Mouse (Mus musculus): Measurements from ENCODE around the gene Mgll. TPM values are rescaled to one million over a fixed set of nuclear protein-coding genes. Genes with fewer than 3 reads are reported as not detected.

Mgll gene
- polyA plus RNA-seq, 1 experiment from 2014 or later, result 52.6 TPM

GRCm38 (mm10) chr6:88717143-88718032, 6.8 kb upstream of the Mgll start:
- DNase-seq (ENCODE audit: low spot score), result no peak

GRCm38 (mm10) chr6:88718033-88718725, 6.0 kb upstream of the Mgll start:
- DNase-seq (ENCODE audit: low spot score), result no peak

- no peak for DNase-seq (ENCODE audit: low spot score)
Measured at GRCm38 (mm10) chr6:88721059-88721458, 3.2 kb upstream of the Mgll start.

- no peak for DNase-seq (ENCODE audit: low spot score)
Measured at GRCm38 (mm10) chr6:88722906-88723305, 1.3 kb upstream of the Mgll start.

- DNase-seq (ENCODE audit: low spot score), result no peak
Measured at GRCm38 (mm10) chr6:88723806-88724312, 353 bp upstream of the Mgll start.

- DNase-seq (ENCODE audit: low spot score), result no peak
Measured at GRCm38 (mm10) chr6:88725590-88725989, 1.4 kb downstream of the Mgll start.

GRCm38 (mm10) chr6:88726252-88727211, 2.3 kb downstream of the Mgll start:
- DNase-seq (ENCODE audit: low spot score), result no peak

GRCm38 (mm10) chr6:88727490-88727889, 3.3 kb downstream of the Mgll start:
- DNase-seq (ENCODE audit: low spot score), result no peak

GRCm38 (mm10) chr6:88728054-88728453, 3.8 kb downstream of the Mgll start:
- DNase-seq (ENCODE audit: low spot score), result no peak

GRCm38 (mm10) chr6:88728515-88728914, 4.3 kb downstream of the Mgll start:
- DNase-seq (ENCODE audit: low spot score), result no peak

- no peak for DNase-seq (ENCODE audit: low spot score)
Measured at GRCm38 (mm10) chr6:88731211-88731751, 7.1 kb downstream of the Mgll start.

GRCm38 (mm10) chr6:88731991-88732390, 7.8 kb downstream of the Mgll start:
- no peak for DNase-seq (ENCODE audit: low spot score)

- DNase-seq (ENCODE audit: low spot score), result no peak
Measured at GRCm38 (mm10) chr6:88732643-88733613, 8.7 kb downstream of the Mgll start.

- DNase-seq (ENCODE audit: low spot score), result no peak
Measured at GRCm38 (mm10) chr6:88736337-88736736, 12.1 kb downstream of the Mgll start.

GRCm38 (mm10) chr6:88736741-88737508, 12.7 kb downstream of the Mgll start:
- DNase-seq (ENCODE audit: low spot score), result no peak

GRCm38 (mm10) chr6:88737509-88737888, 13.3 kb downstream of the Mgll start:
- DNase-seq (ENCODE audit: low spot score), result no peak

GRCm38 (mm10) chr6:88741041-88741440, 16.8 kb downstream of the Mgll start:
- DNase-seq (ENCODE audit: low spot score), result no peak

- DNase-seq (ENCODE audit: low spot score), result no peak
Measured at GRCm38 (mm10) chr6:88741791-88742190, 17.6 kb downstream of the Mgll start.
